Mouse (Mus musculus): ENCODE results near the gene Cpne7. TPM values are rescaled to one million over a fixed set of nuclear protein-coding genes. Genes with fewer than 3 reads are reported as not detected.

Gene Cpne7
- total and polyA plus RNA-seq, 3 experiments = 3.5 to 4.5 TPM; not detected in 1

DNA sequence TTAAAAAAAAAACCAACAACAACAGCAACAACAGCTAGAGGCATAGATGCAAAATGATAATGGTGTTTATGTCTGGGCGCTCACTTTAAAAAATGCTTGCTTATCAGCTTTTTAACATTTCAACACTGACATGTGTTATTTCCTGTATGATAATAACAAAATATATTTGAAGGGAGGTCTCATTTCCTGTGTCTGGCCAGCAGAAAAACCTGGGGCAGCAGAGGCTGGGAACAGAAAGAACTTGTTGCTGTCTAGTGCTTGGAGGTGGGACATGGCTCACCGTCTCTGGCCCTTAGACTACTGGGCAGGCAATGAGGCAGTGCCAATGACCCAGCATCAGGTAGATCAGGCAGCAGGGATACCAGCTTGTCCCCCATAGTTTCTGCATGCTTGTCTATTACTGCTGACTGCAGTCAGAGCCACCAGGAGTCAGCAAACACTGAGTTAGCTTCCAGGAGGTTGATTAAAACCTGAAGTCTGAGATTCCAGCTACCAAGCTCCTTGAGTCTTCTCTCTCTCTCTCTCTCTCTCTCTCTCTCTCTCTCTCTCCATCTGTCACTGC is 3.2 kb upstream of the Cpne7 start:
- peaks cover 0 to 23% of the 10 kb centered on the region in 2 experiments; a peak in 2 of 4 replicates for H3K36me3 ChIP-seq (ENCODE audit: control insufficient read depth in 1 of 2, insufficient read depth in 2 of 2, low read length in 2 of 2)
- H3K27me3 ChIP-seq (ENCODE audit: control insufficient read depth in 1 of 2, insufficient read depth in 2 of 2, low read length in 2 of 2) = no peaks in the 10 kb centered on the region
- peak overlapping the region; percentile 2; the same call in 1 of the 2 replicates for H3K9ac ChIP-seq (ENCODE audit: control insufficient read depth, low read depth, low read length, poor library complexity, severe bottlenecking)
- no peaks in the 10 kb centered on the region for H3K79me2 ChIP-seq (ENCODE audit: control insufficient read depth, insufficient read depth, low read length, poor library complexity)
- H3K4me1 ChIP-seq (ENCODE audit: control insufficient read depth in 1 of 2, insufficient read depth in 2 of 2, low read length in 2 of 2) = peaks cover 24 to 40% of the 10 kb centered on the region in 2 experiments
- peak overlapping the region; percentile 50 for H3K27ac ChIP-seq (ENCODE audit: control insufficient read depth, low read depth, low read length)
- peak; percentile 68 for DNase-seq (ENCODE audit: low read depth, low spot score)
- H3K4me3 ChIP-seq (ENCODE audit: control insufficient read depth in 1 of 2, insufficient read depth in 1 of 2, low read depth in 2 of 2, low read length in 2 of 2) = peak overlapping the region in 1 of 2 experiments; percentile 34; a peak in 2 of 4 replicates
- no peaks in the 10 kb centered on the region for H3K9me3 ChIP-seq (replicated peaks; ENCODE audit: insufficient read depth, low read length)
- TF ChIP-seq ZKSCAN1 (IDR thresholded peaks at IDR 0.05; ENCODE audit: low read depth, low read length) = no peak
- TF ChIP-seq CHD2 (IDR thresholded peaks at IDR 0.05; ENCODE audit: low read length) = no peak
- no peak for TF ChIP-seq UBTF (IDR thresholded peaks at IDR 0.05; ENCODE audit: borderline replicate concordance, insufficient read depth, low read depth, low read length)
- TF ChIP-seq TAL1 (IDR thresholded peaks at IDR 0.05; ENCODE audit: low read length) = no peak
- peak; percentile 80 for TF ChIP-seq ZNF384 (IDR thresholded peaks at IDR 0.05; ENCODE audit: low read depth, low read length)
- TF ChIP-seq CTCF (IDR thresholded peaks at IDR 0.05 in 2 of 3, conservative IDR thresholded peaks at IDR 0.05 in 1 of 3; ENCODE audit: control insufficient read depth in 1 of 3, insufficient read depth in 1 of 3, low read depth in 2 of 3, low read length in 3 of 3, poor library complexity in 1 of 3, severe bottlenecking in 1 of 3) = peak in 2 of 3 experiments; percentile 12 to 37; a peak in 2 of 6 replicates
- TF ChIP-seq MAX (IDR thresholded peaks at IDR 0.05; ENCODE audit: low read length) = 0 out of 2 replicates have a peak, but pooled peaks have one; percentile 23
- peak; percentile 70 to 78 for TF ChIP-seq EP300 (IDR thresholded peaks at IDR 0.05; ENCODE audit: low read depth in 1 of 2, low read length in 2 of 2)
- no peak for TF ChIP-seq MAZ (IDR thresholded peaks at IDR 0.05; ENCODE audit: low read depth, low read length)
- no peak for TF ChIP-seq POLR2AphosphoS2 (IDR thresholded peaks at IDR 0.05; ENCODE audit: low read length)
- TF ChIP-seq GATA1 (IDR thresholded peaks at IDR 0.05; ENCODE audit: low read depth, low read length) = peak; percentile 83
- TF ChIP-seq MXI1 (IDR thresholded peaks at IDR 0.05; ENCODE audit: low read depth, low read length) = peak; percentile 51; the same call in 1 of the 2 replicates
- no peak for TF ChIP-seq MYB (IDR thresholded peaks at IDR 0.05; ENCODE audit: low read depth, low read length)
- no peak for TF ChIP-seq CHD1 (IDR thresholded peaks at IDR 0.05; ENCODE audit: low read depth, low read length)
- TF ChIP-seq SMC3 (IDR thresholded peaks at IDR 0.05; ENCODE audit: low read depth, low read length) = peak; percentile 49
- no peak for TF ChIP-seq POLR2A (IDR thresholded peaks at IDR 0.05; ENCODE audit: control insufficient read depth in 1 of 2, insufficient read depth in 1 of 2, low read depth in 1 of 2, low read length in 2 of 2, poor library complexity in 1 of 2)
- TF ChIP-seq SIN3A (IDR thresholded peaks at IDR 0.05; ENCODE audit: low read length) = peak; percentile 67
- no peak for TF ChIP-seq TBP (IDR thresholded peaks at IDR 0.05; ENCODE audit: low read depth, low read length)
- no peak for TF ChIP-seq ELF1 (IDR thresholded peaks at IDR 0.05; ENCODE audit: low read depth, low read length)
- no peak for TF ChIP-seq NELFE (IDR thresholded peaks at IDR 0.05; ENCODE audit: low read depth, low read length)
- peak; percentile 67 for TF ChIP-seq TCF12 (IDR thresholded peaks at IDR 0.05; ENCODE audit: low read depth, low read length)
- TF ChIP-seq KAT2A (conservative IDR thresholded peaks at IDR 0.05; ENCODE audit: low read depth, low read length) = 0 out of 2 replicates have a peak, but pooled peaks have one; percentile 16
- peak; percentile 78 for TF ChIP-seq ETS1 (IDR thresholded peaks at IDR 0.05; ENCODE audit: low read depth, low read length)
- no peak for TF ChIP-seq USF1 (IDR thresholded peaks at IDR 0.05; ENCODE audit: low read depth, low read length)
- TF ChIP-seq GABPA (IDR thresholded peaks at IDR 0.05; ENCODE audit: low read depth, low read length) = 0 out of 2 replicates have a peak, but pooled peaks have one; percentile 27
- TF ChIP-seq HCFC1 (IDR thresholded peaks at IDR 0.05; ENCODE audit: low read depth, low read length) = no peak
- TF ChIP-seq ZMIZ1 (IDR thresholded peaks at IDR 0.05; ENCODE audit: low read depth, low read length) = no peak
- peak; percentile 28; the same call in 1 of the 2 replicates for TF ChIP-seq ZC3H11A (IDR thresholded peaks at IDR 0.05; ENCODE audit: low read depth, low read length)
- 0 out of 2 replicates have a peak, but pooled peaks have one; percentile 16 for TF ChIP-seq MYC (IDR thresholded peaks at IDR 0.05; ENCODE audit: low read depth, low read length)
- TF ChIP-seq JUND (IDR thresholded peaks at IDR 0.05; ENCODE audit: low read depth, low read length) = peak; percentile 92
- no peak for TF ChIP-seq BHLHE40 (IDR thresholded peaks at IDR 0.05; ENCODE audit: borderline replicate concordance, low read depth, low read length)
- no peak for TF ChIP-seq USF2 (IDR thresholded peaks at IDR 0.05; ENCODE audit: borderline replicate concordance in 1 of 2, insufficient read depth in 1 of 2, low read depth in 1 of 2, low read length in 2 of 2)
- TF ChIP-seq RCOR1 (IDR thresholded peaks at IDR 0.05; ENCODE audit: low read depth, low read length) = peak; percentile 54
- no peak for TF ChIP-seq E2F4 (IDR thresholded peaks at IDR 0.05; ENCODE audit: borderline replicate concordance, low read depth, low read length)
- TF ChIP-seq MEF2A (IDR thresholded peaks at IDR 0.05; ENCODE audit: extremely low read depth, insufficient replicate concordance, low read depth, low read length, poor library complexity, severe bottlenecking) = no peak
- peak; percentile 18; the same call in 1 of the 2 replicates for TF ChIP-seq RAD21 (IDR thresholded peaks at IDR 0.05; ENCODE audit: low read depth, low read length)
- no peak for TF ChIP-seq POLR2AphosphoS5 (IDR thresholded peaks at IDR 0.05; ENCODE audit: borderline replicate concordance, low read depth, low read length)
